In genomic region chr17:7434121-7434520, GRCm38 (mm10) we compare ENCODE assay signal across 22 mouse cellular contexts. TPM values are rescaled to one million over a fixed set of nuclear protein-coding genes. Genes with fewer than 3 reads are reported as not detected.
"Had no signal": no experiment of that assay in that cellular context is flagged by ENCODE, and none has a peak within 500 bp of the region (broad histone marks: within the 10 kb centered on the region; RNA-seq: fewer than 3 reads in every experiment).

No protein-coding gene starts in this region.

RNA-seq across cellular contexts. Expression of gene Unc93a2, which starts 48.9 kb away (rescaled TPM):
- total RNA-seq: granulocyte monocyte progenitor cell, adult 5-6 weeks; heart, postnatal 10 days; heart, postnatal 25 days; heart, postnatal 4 days; layer of hippocampus, adult 2 months; layer of hippocampus, postnatal 25 days; left cerebral cortex, adult 2 months; left cerebral cortex, postnatal 14 days; left cerebral cortex, postnatal 36 days had no signal
- polyA plus RNA-seq: heart, embryonic 12.5 days; heart, embryonic 14.5 days; heart, embryonic 16.5 days; hindbrain, embryonic 10.5 days; hindbrain, embryonic 12.5 days; hindbrain, embryonic 14.5 days; hindbrain, embryonic 16.5 days; intestine, embryonic 15.5 days; kidney, embryonic 14.5 days; kidney, embryonic 16.5 days; limb, embryonic 10.5 days; limb, embryonic 12.5 days; liver, embryonic 11.5 days had no signal
